Mouse (Mus musculus) urinary bladder, postnatal 4 days (tissue): Measurements from ENCODE around the gene Gm49369.
"Not testable (repeated sequence)": the region's sequence is repeated elsewhere in the genome, so short reads cannot be mapped to it uniquely, and the experiment has no call there.

ENCODE experiments used
- DNase-seq, 2 experiments: peaks; one replicate each; pipeline ENCODE4 v3.0.0; 2021 to 2022; ENCODE audit warnings: low spot score in 2 of 2

Gene Gm49369

GRCm38 (mm10) chr7:142371768-142372661 lies 10.5 kb downstream of the Gm49369 start:
- DNase-seq: no peak

GRCm38 (mm10) chr7:142371398-142371767 lies 11.1 kb downstream of the Gm49369 start:
- no peak for DNase-seq

DNA sequence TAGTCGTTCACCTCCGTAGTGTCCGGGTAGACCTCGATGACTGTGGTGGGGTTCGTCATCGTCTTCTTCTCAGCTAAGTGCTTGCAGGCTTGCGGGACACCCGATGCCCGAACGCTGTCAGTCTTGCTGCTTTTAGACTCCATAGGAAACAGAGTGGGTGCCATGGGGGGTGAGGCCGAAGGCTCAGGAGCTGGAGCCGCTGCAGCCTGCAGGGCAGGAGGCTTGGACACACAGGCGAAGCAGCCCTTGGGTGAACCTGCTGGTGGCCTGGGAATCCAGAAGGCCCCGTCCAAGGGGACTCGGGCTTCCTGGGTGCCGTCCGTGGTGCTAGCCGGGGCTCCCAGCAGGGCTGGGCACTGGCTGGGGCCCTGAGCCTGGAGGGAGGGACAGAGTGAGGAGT lies 11.5 kb downstream of the Gm49369 start:
- no peak for DNase-seq

- DNase-seq: no peak
Measured at GRCm38 (mm10) chr7:142369820-142370219, 12.6 kb downstream of the Gm49369 start.

DNA sequence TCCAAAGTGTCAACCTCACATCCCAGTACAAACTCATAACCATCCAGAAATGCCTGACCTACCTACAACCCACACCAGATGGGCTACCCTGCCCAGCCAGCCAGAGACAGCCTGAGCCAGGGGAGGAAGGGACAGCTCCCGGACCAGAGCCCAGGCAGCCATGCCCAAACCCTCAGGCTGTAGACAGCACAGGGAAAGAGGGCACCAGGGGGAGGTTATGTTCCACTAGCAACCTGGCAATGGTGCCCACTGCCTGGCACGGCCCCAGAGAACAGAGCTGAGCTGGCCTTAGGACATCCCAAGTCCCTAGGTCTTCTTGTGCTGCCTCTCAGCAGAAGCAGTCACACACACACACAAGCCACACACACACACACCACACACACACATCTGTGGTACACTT lies 13.6 kb downstream of the Gm49369 start:
- no peak for DNase-seq

GRCm38 (mm10) chr7:142363107-142363506 lies 19.4 kb downstream of the Gm49369 start:
- no peak for DNase-seq

- no peak for DNase-seq
Measured at GRCm38 (mm10) chr7:142360743-142361142, 21.7 kb downstream of the Gm49369 start.

DNA sequence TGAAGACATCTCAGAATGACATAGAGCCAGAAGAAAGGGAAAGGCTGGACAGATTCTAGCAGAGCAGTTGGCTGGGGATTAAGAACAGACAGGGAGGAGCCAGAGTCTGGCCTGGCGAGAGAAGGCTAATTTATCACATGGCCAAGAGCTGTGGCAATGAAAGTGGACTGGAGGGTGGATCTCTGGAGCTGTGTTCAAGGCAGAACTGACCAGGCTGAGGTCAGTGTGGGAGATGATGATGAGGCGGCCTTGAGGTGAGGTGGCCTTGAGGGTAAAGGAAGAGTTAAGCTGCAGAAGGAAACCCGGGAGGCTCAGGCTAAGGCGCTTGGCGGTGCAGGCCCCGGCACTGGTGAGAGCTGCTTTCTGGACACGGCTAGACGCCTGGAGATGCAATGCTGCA lies 23.3 kb downstream of the Gm49369 start:
- DNase-seq: no peak

DNA sequence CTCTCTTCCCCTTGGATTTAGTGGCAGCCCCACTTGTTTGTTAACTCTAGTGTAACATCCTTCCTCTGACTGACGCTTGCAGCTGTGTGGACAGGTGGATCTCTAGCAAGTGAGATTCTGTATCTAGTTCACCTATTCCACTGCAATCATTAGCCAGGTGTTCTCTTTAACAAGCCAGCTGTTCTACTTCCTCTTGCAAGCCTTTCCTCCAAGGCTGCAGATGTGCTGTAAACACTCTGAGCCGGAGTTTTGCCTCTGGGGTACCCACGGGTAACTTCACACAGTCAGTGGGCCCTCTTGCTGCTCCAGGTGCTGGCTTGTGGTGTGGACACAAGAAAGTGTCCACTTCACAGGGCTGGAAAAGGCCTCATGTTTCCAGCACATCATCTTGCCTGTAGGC lies 24.9 kb downstream of the Gm49369 start:
- DNase-seq: no peak

- no peak for DNase-seq
Measured at GRCm38 (mm10) chr7:142354661-142355233, 27.7 kb downstream of the Gm49369 start.

DNA sequence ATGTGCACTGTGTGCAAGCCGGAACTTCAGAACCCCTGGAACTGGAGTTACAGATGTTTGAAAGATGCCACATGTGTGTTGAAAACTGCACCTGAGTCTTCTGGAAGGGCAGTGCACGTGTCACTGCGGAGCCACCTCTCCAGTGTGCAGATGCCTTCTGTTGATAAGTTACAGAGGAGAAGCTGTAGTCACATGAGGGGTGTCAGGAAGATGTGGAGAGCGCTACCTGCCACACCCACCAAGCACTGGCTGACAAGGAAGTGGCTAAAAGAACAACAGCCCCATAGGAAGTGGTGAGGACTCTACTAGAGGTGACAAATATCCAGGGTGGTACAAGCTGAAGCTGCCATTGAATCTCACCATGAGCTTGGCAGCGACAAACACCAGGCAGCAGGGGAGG lies 28.6 kb downstream of the Gm49369 start:
- DNase-seq: no peak

DNA sequence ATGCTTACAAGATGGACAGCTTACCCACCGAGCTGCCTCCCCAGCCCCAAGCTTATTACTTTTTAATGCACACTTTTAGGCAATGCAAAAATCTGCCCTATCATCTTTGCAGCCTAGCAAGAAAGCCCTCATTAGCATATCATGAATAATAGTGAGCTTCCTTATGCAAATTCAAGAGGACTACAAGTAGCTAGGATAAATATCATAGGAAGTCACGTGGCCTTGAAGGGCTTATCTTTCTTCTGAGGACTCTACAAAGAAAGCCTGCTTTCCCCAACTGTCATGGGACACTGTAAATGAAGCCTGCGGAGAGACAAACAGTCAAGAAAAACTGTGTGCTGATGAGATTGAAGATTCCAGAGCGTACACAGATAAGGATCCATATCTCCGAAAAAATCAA lies 30.9 kb downstream of the Gm49369 start:
- DNase-seq: no peak

- DNase-seq: no peak
Measured at GRCm38 (mm10) chr7:142349308-142349961, 33.0 kb downstream of the Gm49369 start.

GRCm38 (mm10) chr7:142347542-142347941 lies 34.9 kb downstream of the Gm49369 start:
- DNase-seq: no peak

DNA sequence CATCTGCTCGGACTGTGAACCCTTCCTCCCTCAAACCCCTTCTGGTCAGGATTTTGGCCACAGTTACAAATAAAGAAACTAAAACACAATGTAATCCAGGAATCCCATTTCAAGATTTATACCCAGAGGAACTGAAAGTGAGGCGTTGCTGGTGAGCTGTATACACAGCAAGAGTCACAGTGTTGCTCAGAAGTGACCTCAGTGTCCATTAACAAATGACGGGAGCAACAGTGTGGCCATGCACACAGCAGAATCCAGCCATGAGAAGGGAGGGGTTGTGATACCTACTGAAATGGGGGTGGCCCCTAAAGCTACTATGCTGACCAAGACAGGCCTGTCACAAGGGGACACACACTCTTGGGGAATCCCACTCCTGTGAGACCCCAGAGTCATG lies 40.2 kb downstream of the Gm49369 start:
- DNase-seq: no peak

DNA sequence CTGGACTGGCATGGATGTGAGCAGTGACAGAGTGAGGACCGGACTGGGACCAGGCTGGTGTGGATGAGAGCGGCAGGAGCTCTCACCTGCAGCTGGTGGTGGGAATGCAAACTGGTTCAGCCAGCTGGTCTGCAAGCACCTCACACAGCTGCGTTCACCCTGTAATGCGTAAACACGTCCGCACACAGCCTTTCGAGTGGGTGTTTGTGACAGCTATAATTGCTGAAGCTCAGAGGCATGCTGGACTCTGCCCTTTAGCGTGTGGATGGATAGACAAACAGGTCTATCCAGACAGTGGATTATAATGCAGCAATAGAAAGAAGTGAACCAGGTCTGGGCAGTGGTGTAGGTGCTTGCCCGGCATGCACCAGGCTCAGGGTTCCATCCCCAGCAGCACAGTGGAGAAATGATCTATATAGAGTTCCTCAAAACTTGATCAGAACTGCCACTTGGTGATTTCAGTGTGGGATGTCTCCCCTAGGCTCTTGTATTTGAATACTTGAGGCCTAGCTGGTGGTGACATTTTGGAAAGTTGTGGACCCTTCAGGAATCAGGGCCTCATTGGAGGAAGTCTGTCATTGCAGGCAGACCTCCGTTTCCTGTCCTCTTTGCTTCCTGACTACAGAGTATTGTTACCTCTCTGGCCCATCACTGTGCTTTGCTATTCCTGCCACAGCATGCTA lies 40.8 kb downstream of the Gm49369 start:
- DNase-seq: no peak

- DNase-seq: no peak
Measured at GRCm38 (mm10) chr7:142340269-142340970, 42.0 kb downstream of the Gm49369 start.

GRCm38 (mm10) chr7:142335151-142335550 lies 47.3 kb downstream of the Gm49369 start:
- DNase-seq: no peak

- DNase-seq: peak; percentile 76 to 93
Measured at GRCm38 (mm10) chr7:142334246-142334645, 48.2 kb downstream of the Gm49369 start.

- not testable (repeated sequence) for DNase-seq
Measured at GRCm38 (mm10) chr7:142332741-142333140, 49.7 kb downstream of the Gm49369 start.

GRCm38 (mm10) chr7:142331281-142331680 lies 51.2 kb downstream of the Gm49369 start:
- DNase-seq: no peak

GRCm38 (mm10) chr7:142330271-142330724 lies 52.2 kb downstream of the Gm49369 start:
- no peak for DNase-seq
